Comparison of ENCODE assay signal across 9 mouse cellular contexts in genomic region chr7:45538163-45539041, GRCm38 (mm10). TPM values are rescaled to one million over a fixed set of nuclear protein-coding genes. Genes with fewer than 3 reads are reported as not detected.
DNase-seq lines count a peak whose midpoint lies in the region; ATAC-seq and TF ChIP-seq lines count a peak whose summit lies in the region.
"Had no signal": no experiment of that assay in that cellular context is flagged by ENCODE, and none has a peak within 500 bp of the region (broad histone marks: within the 10 kb centered on the region; RNA-seq: fewer than 3 reads in every experiment).

No protein-coding gene starts in this region.

- peaks cover 8% of the 10 kb centered on the region for H3K4me1 ChIP-seq in embryonic facial prominence, embryonic 15.5 days
- 0 out of 2 replicates have a peak, but pooled peaks cover 3% of the 10 kb centered on the region for H3K4me1 ChIP-seq in lung, adult 2 months (ENCODE audit: control insufficient read depth, insufficient read depth, low read length)
- H3K4me1 ChIP-seq in neural tube, embryonic 15.5 days, result peaks cover 7% of the 10 kb centered on the region

- peak overlapping the region; percentile 50 for H3K4me3 ChIP-seq in embryonic facial prominence, embryonic 15.5 days (replicated peaks)
- peak overlapping the region; percentile 79 for H3K4me3 ChIP-seq in lung, adult 2 months (replicated peaks; ENCODE audit: extremely low read depth, low read depth, low read length)
- H3K4me3 ChIP-seq in neural tube, embryonic 15.5 days (replicated peaks), result peak overlapping the region; percentile 59
- H3K4me3 ChIP-seq: myocyte had no signal

- peak; percentile 73 for DNase-seq in layer of hippocampus, adult 11-12 months (ENCODE audit: low spot score)
- no peak for DNase-seq in layer of hippocampus, adult 9-10 months (ENCODE audit: low spot score)
- peak; percentile 45 to 48 for DNase-seq in heart, postnatal 36 days
- peak; percentile 74 for DNase-seq in layer of hippocampus, adult 9-11 months
- peak; percentile 53 for DNase-seq in lung, adult 2 months
- DNase-seq in urinary bladder, postnatal 4 days (ENCODE audit: low spot score in 2 of 2), result no peak

- peak overlapping the region; percentile 92 for H3K4me2 ChIP-seq in embryonic facial prominence, embryonic 15.5 days (replicated peaks)
- H3K4me2 ChIP-seq in neural tube, embryonic 15.5 days, result peak overlapping the region; percentile 85

- intact Hi-C loops in heart, postnatal 36 days (cut with DNase I), result no loop called here

- 4% methylated on average over 29 of the region's 29 CpGs for WGBS in embryonic facial prominence, embryonic 15.5 days
- WGBS in lung, adult 2 months, result 6% methylated on average over 28 of the region's 29 CpGs
- WGBS in neural tube, embryonic 15.5 days, result 2% methylated on average over 28 of the region's 29 CpGs

- no peak for TF ChIP-seq CTCF in lung, adult 2 months (IDR thresholded peaks at IDR 0.05; ENCODE audit: insufficient read depth, low read length)

- ATAC-seq in embryonic facial prominence, embryonic 15.5 days (ENCODE audit: insufficient number of reproducible peaks, low FRiP score, low TSS enrichment, low read depth), result peak; percentile 73
- peak; percentile 93 for ATAC-seq in neural tube, embryonic 15.5 days (ENCODE audit: low FRiP score)

- no peaks in the 10 kb centered on the region for H3K9me3 ChIP-seq in embryonic facial prominence, embryonic 15.5 days (replicated peaks)
- no peaks in the 10 kb centered on the region for H3K9me3 ChIP-seq in neural tube, embryonic 15.5 days (replicated peaks)

- H3K27ac ChIP-seq in embryonic facial prominence, embryonic 15.5 days (replicated peaks), result no peak overlapping the region
- H3K27ac ChIP-seq in neural tube, embryonic 15.5 days (replicated peaks), result peak overlapping the region; percentile 68

- H3K9ac ChIP-seq in embryonic facial prominence, embryonic 15.5 days, result 0 out of 2 replicates have a peak overlapping the region, but pooled peaks have one; percentile 23
- H3K9ac ChIP-seq in neural tube, embryonic 15.5 days (replicated peaks), result peak overlapping the region; percentile 65

- TF ChIP-seq POLR2A in lung, adult 2 months (IDR thresholded peaks at IDR 0.05; ENCODE audit: borderline replicate concordance, extremely low read depth, low read depth, low read length), result no peak

- no peaks in the 10 kb centered on the region for H3K27me3 ChIP-seq in embryonic facial prominence, embryonic 15.5 days
- no peaks in the 10 kb centered on the region for H3K27me3 ChIP-seq in neural tube, embryonic 15.5 days (replicated peaks)

- H3K36me3 ChIP-seq in embryonic facial prominence, embryonic 15.5 days, result no peaks in the 10 kb centered on the region
- H3K36me3 ChIP-seq in neural tube, embryonic 15.5 days, result no peaks in the 10 kb centered on the region

RNA-seq across cellular contexts. Expression of gene Plekha4, which starts 12.3 kb away (rescaled TPM):
- 7.5 and 7.6 TPM in 2 replicates for polyA plus RNA-seq in embryonic facial prominence, embryonic 15.5 days (2015; fragmentation: Nextera tagmentation; extraction: Ambion mirVana)
- total RNA-seq in heart, postnatal 36 days (2021), result 1 to 10 TPM; 2.7 to 3.2 TPM
- polyA plus RNA-seq in lung, adult 2 months (2012; rRNA removed), result 11.8 and 13.1 TPM in 2 replicates
- 4.3 and 4.7 TPM in 2 replicates for polyA plus RNA-seq in neural tube, embryonic 15.5 days (2015; fragmentation: Nextera tagmentation; extraction: Ambion mirVana)

RNA-seq across cellular contexts. Expression of gene Ppp1r15a, which starts 12.3 kb away (rescaled TPM):
- polyA plus RNA-seq in embryonic facial prominence, embryonic 15.5 days (2015; fragmentation: Nextera tagmentation; extraction: Ambion mirVana), result 27.5 and 29.6 TPM in 2 replicates
- total RNA-seq in heart, postnatal 36 days (2021), result 10 to 100 TPM; 32.0 to 32.9 TPM
- polyA plus RNA-seq in lung, adult 2 months (2012; rRNA removed), result 58.6 and 73.7 TPM in 2 replicates
- polyA plus RNA-seq in neural tube, embryonic 15.5 days (2015; fragmentation: Nextera tagmentation; extraction: Ambion mirVana), result 17.8 and 18.4 TPM in 2 replicates

RNA-seq across cellular contexts. Expression of gene Hsd17b14, which starts 16.3 kb away (rescaled TPM):
- polyA plus RNA-seq in embryonic facial prominence, embryonic 15.5 days (2015; fragmentation: Nextera tagmentation; extraction: Ambion mirVana), result 2.1 and 3.3 TPM in 2 replicates
- under 1 TPM; 0.41 to 0.67 TPM for total RNA-seq in heart, postnatal 36 days (2021)
- polyA plus RNA-seq in lung, adult 2 months (2012; rRNA removed), result 2.1 and 3.0 TPM in 2 replicates
- polyA plus RNA-seq in neural tube, embryonic 15.5 days (2015; fragmentation: Nextera tagmentation; extraction: Ambion mirVana), result 0.93 TPM in 1 of 2 replicates, not detected in the other

RNA-seq across cellular contexts. Expression of gene Nucb1, which starts 28.2 kb away (rescaled TPM):
- 258 and 262 TPM in 2 replicates for polyA plus RNA-seq in embryonic facial prominence, embryonic 15.5 days (2015; fragmentation: Nextera tagmentation; extraction: Ambion mirVana)
- total RNA-seq in heart, postnatal 36 days (2021), result 100 to 1,000 TPM; 140 to 148 TPM
- 420 and 430 TPM in 2 replicates for polyA plus RNA-seq in lung, adult 2 months (2012; rRNA removed)
- 140 and 158 TPM in 2 replicates for polyA plus RNA-seq in neural tube, embryonic 15.5 days (2015; fragmentation: Nextera tagmentation; extraction: Ambion mirVana)

RNA-seq across cellular contexts. Expression of gene Bcat2, which starts 31.6 kb away (rescaled TPM):
- 63.0 and 65.1 TPM in 2 replicates for polyA plus RNA-seq in embryonic facial prominence, embryonic 15.5 days (2015; fragmentation: Nextera tagmentation; extraction: Ambion mirVana)
- 100 to 1,000 TPM; 232 to 235 TPM for total RNA-seq in heart, postnatal 36 days (2021)
- polyA plus RNA-seq in lung, adult 2 months (2012; rRNA removed), result 44.2 TPM in 2 replicates
- 25.4 and 31.9 TPM in 2 replicates for polyA plus RNA-seq in neural tube, embryonic 15.5 days (2015; fragmentation: Nextera tagmentation; extraction: Ambion mirVana)

Comparison
In these comparisons a context has a peak if more than half of its experiments do, and no peak if none do; other contexts are left out.
1. DNase-seq: peak in layer of hippocampus, adult 11-12 months (single experiment), heart, postnatal 36 days (2 of 2), layer of hippocampus, adult 9-11 months (single experiment) and lung, adult 2 months (single experiment); none in layer of hippocampus, adult 9-10 months (single experiment) and urinary bladder, postnatal 4 days (0 of 2).
2. Peak in every context shown above with its lines, with median percentiles within 50 percentile points of each other: H3K4me3 ChIP-seq.